Mouse (Mus musculus): ENCODE measurements around the gene Pdzrn3. TPM values are rescaled to one million over a fixed set of nuclear protein-coding genes. Genes with fewer than 3 reads are reported as not detected.

The Pdzrn3 gene
- total RNA-seq (2021), result 10 to 100 TPM; 48.3 to 55.1 TPM

DNA sequence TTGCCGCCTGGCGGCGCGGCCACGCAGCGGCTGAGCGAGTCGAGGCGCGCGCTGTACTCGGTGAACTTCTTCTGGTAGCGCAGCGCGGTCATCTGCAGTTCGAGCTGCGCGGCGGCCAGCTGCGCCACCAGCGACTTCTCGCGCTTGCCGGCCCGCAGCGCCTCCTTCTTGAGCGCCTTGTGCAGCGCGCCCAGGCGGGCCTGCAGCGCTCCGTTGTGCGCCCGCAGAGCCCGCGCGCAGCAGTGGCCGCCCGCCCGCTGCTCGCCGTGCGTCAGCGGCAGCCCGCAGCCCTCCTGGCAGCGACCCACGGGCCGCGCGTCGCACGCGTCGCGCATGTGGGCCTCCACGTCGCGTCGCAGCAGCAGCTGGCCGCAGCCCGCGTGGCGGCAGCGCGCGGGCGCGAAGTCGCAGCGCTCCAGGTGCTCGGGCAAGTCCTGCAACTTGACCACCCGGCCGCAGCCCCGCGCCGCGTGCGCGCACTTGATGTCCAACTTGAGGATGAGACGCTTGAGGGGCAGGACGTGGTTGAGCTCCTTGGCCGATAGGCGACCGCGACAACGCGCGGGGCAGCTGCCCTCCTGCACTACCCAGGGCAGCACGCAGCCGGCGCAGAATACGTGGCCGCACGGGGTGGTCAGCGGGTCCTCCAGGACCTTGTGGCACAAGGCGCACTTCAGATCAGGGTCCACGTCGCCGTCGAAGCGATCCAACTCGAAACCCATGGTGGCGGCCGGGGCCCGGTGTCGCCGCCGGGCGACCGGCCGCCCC lies at the start of gene Pdzrn3:
TSS of gene Pdzrn3 (minus strand) at position 731 of the 768 bp plus-strand sequence.
- intact Hi-C loops (cut with DNase I), result loop anchor here (5.0 kb wide), 3 partner anchors 110 to 240 kb away; no protein-coding TSS in a partner anchor
- peak in 1 of 2 experiments; percentile 78 for DNase-seq (ENCODE audit: extremely low spot score in 1 of 2, low spot score in 2 of 2)

DNA sequence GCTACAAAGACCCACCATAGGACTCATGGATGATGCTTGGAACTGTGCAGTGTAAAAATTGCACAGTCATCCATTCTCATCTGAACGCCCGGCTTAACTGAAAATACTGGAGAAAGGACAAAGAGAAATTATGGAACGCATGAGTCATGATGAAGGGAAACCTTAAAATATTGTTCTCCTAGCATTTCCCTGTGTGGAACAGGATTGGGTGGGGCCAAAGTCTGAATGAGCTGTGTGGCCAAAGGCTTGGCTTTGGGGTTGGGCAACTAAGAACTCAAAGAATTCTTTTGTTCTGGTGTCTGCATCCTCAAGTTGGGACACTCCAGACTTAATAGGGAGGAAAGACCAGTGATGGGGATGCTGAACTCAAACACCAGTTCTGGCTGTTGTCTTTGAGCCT lies 49.6 kb upstream of the Pdzrn3 start:
- intact Hi-C loops (cut with DNase I), result no loop called here
- no peak for DNase-seq (ENCODE audit: extremely low spot score in 1 of 2, low spot score in 2 of 2)

DNA sequence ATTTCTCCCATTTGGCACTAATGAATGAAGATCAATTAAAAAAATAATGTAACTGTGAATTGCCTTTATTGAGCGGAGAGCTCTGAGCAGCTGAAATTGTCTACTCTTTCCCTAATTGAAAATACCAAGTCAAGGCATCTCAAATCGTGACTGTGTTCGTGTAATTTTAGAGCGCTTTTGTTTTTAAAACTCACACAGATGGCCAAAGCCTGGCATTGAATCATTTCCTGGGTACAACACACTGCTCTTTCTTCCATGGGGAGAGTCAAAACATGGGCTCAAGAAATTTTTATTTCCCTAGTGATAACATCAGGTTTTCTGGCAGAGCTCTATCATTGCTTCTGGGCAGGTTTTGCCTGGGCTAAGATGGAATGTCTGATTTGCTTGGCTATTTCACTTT lies 48.6 kb upstream of the Pdzrn3 start:
- intact Hi-C loops (cut with DNase I), result no loop called here
- peak in 1 of 2 experiments; percentile 38 for DNase-seq (ENCODE audit: extremely low spot score in 1 of 2, low spot score in 2 of 2)

DNA sequence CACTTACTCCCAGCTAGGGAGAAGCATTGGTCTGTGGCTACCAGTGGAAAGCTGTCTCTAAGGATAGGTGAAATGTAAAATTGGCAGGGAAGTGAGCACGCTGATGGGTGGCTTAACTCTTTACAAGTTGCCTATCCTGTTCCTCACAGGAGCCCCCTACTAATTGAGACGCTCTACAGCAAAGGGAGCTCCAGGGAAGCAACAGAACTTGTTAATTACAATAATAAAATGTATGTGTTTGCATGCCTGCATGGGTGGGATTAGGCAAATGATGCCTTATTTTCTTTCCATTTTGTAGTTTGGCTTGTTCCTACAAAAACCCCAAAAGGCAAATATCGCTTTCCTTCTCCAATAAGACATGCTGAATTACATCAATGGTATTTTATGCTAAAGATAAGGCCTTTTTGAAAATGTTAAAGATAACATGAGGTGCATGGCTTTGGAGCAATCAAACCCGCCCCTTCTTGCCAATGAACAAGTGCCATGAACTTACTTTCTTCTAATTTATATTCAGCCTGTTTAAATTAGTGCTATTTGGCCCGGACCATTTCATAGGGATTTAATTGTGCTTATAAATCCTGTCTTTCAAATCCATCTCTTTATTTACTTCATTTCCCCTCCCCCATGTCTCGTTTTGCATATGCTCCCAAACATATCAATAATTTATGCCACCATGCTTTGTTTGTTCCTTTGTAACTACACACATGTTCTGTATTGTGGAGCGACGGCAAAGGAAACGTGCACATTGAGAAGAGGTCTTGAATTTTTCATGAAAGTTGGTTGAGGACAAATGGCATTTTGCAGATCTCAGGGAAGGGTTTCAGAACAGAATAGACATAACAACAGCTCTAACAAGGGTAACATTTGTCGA lies 44.6 kb upstream of the Pdzrn3 start:
- no peak for DNase-seq (ENCODE audit: extremely low spot score in 1 of 2, low spot score in 2 of 2)

DNA sequence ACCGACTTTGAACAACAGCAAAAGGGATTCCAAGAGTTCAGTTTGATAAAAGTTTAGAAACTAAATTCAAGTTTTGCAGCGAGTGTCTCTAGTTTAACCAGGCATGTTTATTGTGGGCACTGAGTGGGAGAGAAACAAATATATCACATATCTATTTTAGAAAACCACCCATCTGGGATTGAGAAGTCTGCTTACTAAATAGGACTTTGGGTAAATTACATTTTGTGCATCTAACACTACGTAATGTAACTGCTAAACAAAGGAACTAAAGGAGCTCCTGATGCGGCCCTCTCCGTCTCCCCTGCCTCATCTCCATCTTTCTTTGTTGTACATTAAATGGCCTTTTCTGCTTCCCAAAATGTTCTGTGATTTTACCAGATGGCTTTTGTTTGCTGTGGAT lies 40.5 kb upstream of the Pdzrn3 start:
- DNase-seq (ENCODE audit: extremely low spot score in 1 of 2, low spot score in 2 of 2), result no peak
- intact Hi-C loops (cut with DNase I), result no loop called here

More for the DNA sequence above, 44.6 kb upstream of the Pdzrn3 start:
- intact Hi-C loops (cut with DNase I), result no loop called here

DNA sequence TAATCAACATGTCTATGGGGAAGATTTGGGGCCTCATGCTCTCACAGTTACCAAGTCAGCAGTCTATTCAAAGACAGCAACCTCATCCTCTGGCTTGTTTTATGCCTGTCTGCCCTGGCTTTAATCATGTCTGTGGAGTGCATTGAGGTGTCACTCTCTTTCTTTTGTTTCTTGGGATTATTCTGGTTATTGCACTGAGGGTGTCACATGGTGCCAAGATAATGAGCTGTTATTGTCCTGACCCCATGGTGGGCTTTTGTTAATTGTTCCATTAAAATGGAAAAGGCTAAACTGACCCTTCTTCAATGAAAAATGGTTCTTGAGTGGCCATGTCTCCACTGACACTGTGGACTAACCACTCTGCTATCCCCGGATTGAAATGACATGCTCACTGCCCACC lies 34.0 kb upstream of the Pdzrn3 start:
- intact Hi-C loops (cut with DNase I), result no loop called here
- DNase-seq (ENCODE audit: extremely low spot score in 1 of 2, low spot score in 2 of 2), result no peak

DNA sequence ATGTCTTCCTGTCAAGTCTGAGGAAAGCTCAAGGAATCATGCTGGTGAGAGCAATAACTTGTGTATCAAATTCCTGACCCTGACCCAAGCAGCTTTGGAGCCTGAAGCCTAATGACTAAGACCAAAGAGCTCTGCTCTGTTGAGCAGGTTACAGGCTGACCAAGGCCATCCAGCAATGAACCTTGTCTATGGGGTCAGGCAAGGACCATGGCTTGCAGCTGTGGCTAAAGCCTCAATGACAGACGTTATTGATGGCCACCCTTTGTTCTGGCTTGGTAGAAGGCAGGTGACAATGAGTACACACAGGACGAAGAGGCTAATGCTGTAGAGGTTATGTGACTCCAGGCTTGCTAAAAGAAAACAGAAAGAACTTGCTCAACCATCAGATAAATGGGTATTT lies 33.4 kb upstream of the Pdzrn3 start:
- DNase-seq (ENCODE audit: extremely low spot score in 1 of 2, low spot score in 2 of 2), result no peak
- intact Hi-C loops (cut with DNase I), result no loop called here

DNA sequence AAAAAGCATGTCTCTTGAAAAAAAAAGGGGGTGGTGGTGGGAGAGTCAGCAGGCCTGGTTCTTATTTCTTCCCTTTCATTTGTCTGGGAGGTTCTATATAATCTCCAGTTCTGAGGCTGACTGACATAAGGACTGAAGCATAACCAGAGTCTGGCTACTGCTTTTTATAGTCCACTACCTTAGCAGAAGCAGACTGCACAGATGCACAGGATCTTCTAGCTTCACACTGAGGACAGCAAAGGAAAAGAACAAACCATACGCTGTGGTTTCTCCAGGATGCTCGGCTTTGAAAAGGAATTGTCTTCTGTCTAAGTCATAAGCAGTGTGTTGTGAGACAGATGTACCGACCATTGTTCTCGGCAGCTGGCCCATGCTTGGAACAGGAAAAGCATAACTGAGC lies 19.0 kb upstream of the Pdzrn3 start:
- DNase-seq (ENCODE audit: extremely low spot score in 1 of 2, low spot score in 2 of 2), result no peak
- intact Hi-C loops (cut with DNase I), result no loop called here

DNA sequence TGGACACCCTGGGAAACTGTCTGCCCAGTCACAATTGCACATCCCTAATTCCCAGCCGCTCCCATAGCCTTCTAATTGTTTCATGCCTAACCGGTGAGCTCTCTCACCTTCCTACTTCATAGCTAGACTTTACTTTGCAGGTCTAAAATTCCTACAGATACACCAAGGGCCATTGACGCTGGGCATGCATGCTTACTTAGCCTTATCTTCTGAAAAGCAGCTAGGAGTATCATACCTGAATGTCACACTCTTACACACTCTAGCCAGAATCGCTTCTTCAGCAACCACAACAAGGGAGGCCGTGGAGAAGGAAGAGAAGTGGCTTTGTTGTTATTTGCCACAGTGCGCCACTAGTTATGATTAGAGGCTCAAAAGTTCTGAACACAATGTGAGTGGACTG lies 18.2 kb upstream of the Pdzrn3 start:
- intact Hi-C loops (cut with DNase I), result no loop called here
- no peak for DNase-seq (ENCODE audit: extremely low spot score in 1 of 2, low spot score in 2 of 2)

DNA sequence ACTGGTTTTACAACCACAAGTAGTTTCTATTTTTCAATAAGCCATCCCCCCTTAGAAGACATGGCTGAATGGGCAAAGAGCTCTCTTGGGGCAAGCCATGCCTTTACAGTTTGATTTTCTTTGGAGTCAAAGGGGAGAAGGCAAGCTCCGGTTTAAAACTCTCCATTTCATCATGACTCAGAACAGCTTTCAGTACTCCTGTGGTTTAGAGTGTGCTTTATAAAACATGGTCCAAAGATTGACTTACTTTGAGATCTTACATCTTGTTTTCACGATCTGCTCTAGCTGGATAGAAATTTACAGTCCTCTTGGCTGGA lies 15.1 kb upstream of the Pdzrn3 start:
- DNase-seq (ENCODE audit: extremely low spot score in 1 of 2, low spot score in 2 of 2), result no peak
- intact Hi-C loops (cut with DNase I), result no loop called here

DNA sequence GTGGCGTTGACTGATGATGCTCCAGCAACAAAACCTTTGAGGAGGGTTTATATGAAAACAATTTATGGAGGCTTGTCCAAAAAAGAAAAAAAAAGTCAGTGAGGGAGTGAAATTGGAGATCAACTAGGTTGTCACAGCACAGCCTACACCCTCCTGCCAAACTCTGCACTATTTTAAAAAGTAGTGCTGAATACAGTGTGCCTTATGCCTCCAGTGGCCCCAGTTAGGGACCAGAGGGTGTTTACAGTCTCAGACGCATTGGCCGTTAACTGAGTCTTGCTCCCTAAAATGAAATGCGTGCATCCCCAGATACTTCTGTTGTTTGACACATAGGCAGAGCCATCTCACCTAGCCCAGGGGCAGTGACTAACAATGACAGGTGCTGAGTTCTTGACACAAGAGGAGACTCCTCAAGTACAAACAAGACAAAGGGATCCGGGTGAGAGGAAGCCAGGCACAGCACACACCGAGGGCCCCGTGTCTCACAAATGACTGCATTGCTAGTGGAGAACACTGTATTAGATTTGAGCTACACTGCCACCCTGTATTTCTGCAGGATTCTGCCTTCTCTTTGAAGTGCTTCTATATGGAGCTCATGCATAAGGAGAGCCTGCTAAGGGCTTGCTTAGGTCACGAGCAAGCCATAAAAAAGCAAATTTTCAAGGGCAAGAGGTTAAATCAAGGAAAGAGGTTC lies 14.6 kb upstream of the Pdzrn3 start:
- intact Hi-C loops (cut with DNase I), result no loop called here

DNA sequence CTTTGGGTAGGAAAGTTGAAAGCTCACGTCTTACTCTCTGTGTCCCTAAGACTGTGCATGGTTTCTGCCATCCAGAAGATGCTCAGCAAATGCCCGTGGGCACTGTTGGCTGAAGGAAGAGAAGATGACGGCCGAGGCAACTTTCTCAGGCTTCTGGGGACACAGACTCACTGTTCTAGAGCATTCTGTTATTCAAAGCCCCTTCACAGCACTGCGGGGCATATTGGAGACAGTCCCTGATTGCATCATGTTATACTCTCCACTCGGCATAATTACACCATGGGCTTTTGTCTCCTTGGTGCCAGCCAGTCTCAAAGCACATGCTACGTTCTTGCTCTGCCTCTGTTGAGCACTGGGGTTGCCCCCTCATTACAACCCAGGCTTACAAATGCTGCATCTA lies 7.8 kb upstream of the Pdzrn3 start:
- intact Hi-C loops (cut with DNase I), result no loop called here
- DNase-seq (ENCODE audit: extremely low spot score in 1 of 2, low spot score in 2 of 2), result no peak

More for the DNA sequence above, 14.6 kb upstream of the Pdzrn3 start:
- no peak for DNase-seq (ENCODE audit: extremely low spot score in 1 of 2, low spot score in 2 of 2)

DNA sequence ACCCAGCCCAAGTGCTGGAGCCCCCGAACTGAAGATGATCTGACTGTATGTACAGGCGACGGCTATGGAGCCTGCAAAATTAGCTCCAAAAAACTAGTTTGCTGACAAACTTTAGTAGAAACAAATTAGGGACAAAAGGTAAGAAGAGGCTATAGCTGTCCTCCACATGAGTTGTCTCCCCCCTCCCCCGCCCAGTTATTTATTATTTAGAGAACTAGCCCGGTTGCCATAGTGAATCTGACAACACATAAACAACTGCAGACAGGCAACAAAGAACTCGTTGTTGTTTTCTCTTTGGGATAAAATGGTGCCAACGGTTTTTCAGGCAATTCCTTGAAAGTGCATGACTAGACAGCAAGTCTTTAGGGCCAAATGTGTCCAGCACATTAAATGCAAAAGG lies 7.3 kb upstream of the Pdzrn3 start:
- intact Hi-C loops (cut with DNase I), result no loop called here
- DNase-seq (ENCODE audit: extremely low spot score in 1 of 2, low spot score in 2 of 2), result no peak

DNA sequence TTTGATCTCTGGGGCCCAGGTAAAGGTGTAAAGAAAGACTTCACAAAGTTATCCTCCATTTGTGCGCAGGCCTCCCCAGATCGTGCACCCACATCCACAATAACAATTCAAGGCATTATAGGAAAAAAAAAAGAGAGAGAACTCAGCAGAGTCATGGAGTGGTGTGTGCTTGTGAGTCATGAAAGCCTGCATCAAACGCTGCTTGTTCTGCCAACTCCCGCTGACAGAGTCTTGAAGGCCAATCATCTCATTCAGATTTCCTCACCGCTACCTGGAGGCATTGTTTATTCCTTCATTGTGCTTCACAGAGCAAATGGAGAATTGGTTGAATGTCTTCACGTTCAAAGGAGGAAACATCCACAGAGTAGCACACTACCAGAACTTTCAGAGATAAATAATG lies 6.8 kb upstream of the Pdzrn3 start:
- no peak for DNase-seq (ENCODE audit: extremely low spot score in 1 of 2, low spot score in 2 of 2)
- intact Hi-C loops (cut with DNase I), result no loop called here

DNA sequence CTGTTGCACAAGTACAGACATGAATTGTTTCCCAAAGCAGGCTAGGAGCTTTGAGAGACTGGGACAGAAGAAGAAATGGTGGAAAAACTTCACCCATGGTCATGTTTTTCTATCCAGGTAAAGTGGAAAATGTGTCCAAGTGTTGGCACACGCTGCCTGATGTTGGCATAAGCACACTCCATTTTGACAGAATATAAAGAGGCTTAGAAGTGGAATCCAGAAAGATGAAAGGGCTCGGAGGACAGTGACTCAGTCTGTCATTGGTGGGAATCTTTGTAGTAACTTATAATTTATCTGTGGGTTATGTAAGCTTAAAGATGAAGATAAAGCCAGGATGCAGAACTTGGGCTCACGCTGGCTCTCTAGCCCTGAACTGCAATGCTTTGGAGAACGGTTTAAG lies 5.2 kb upstream of the Pdzrn3 start:
- DNase-seq (ENCODE audit: extremely low spot score in 1 of 2, low spot score in 2 of 2), result no peak
- intact Hi-C loops (cut with DNase I), result no loop called here

DNA sequence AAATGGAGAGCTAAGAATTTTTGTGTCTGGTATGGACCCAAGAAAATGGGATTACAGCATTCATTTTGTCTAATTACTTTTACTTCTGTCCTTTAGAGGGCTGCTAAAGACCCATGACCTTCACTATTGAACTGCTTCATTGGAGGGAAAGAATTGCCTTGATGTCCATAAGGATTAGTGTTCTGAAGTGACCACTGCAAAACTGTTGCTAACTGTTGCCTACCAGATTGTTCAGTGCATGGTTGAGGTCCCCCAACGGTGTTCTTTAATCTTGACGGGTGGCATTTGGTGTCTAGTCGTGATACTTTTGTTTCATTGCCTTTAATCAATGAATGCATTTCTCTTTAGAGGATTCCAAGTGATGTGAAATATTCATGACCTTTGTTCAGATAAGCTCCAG lies 1.8 kb upstream of the Pdzrn3 start:
- DNase-seq (ENCODE audit: extremely low spot score in 1 of 2, low spot score in 2 of 2), result no peak
- intact Hi-C loops (cut with DNase I), result loop anchor here (5.0 kb wide), 3 partner anchors 112 to 238 kb away; no protein-coding TSS in a partner anchor

DNA sequence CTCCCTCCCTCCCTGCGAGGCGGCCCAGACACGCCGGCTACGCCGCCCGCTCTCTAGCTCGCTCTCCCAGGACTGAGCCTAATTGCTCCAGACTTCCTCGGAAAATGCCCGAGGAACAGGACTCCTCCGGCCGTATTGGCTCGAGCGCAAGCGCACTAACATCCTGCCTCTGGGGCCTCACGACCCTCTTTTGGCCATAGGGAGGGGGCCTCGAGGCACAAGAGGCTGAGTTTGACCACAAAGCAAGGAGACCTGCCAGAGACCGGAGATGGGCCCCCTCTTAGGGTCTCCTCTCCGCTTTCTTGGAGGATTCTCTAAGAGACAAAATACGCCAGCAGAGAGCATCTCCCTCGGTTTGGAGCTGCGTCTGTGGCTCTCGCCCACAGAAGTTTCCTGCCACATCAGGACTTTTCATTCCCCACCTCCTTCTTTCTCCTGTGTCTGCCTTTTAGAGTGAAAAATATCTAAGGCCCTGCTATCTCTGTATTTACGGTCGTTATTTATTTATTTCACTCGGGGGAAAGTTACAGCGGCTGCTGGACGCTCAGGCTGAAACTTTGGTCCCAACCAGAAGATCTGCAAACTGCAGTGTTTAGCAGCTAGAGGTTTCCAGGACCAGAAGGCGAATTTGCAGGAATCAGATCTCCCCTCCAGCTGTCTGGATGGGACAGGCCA lies 375 bp upstream of the Pdzrn3 start:
- peak in 1 of 2 experiments; percentile 69 for DNase-seq (ENCODE audit: extremely low spot score in 1 of 2, low spot score in 2 of 2)
- intact Hi-C loops (cut with DNase I), result loop anchor here (5.0 kb wide), 3 partner anchors 111 to 239 kb away; no protein-coding TSS in a partner anchor

DNA sequence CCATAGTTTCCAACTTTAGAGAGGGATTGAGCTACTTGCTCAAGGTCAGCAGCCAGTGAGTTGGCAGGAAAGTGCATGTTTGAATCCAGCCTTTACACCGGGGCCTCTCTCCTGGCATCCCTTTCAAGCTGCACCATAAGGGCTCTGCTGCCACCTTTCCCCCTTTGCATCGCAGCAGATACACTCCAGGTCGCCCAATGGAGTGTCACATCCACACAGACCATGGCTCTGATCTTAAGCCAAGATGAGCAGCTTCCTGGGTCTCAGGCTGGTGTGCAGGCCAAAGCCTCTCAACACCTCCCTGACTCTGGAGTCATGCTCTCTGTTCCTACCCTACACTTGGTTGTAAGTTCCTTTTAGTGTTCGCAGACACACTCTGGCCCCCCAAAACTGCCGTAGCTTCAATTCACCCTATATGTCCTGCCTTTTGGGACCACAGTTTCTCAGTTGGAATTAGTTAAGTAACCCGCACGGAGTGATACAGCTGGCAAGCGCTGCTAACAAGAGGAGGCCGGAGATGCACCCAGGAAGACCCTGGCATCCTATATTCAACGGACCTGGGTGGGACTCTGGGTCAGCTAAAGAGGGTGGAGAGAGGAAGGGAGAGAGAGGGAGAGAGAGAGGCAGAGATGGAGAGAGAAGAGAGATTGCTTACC lies 1.1 kb downstream of the Pdzrn3 start:
- intact Hi-C loops (cut with DNase I), result loop anchor here (5.0 kb wide), 3 partner anchors 109 to 241 kb away; no protein-coding TSS in a partner anchor
- no peak for DNase-seq (ENCODE audit: extremely low spot score in 1 of 2, low spot score in 2 of 2)
